Mouse (Mus musculus): ENCODE results near the gene Pknox1.
"Not testable (repeated sequence)": the region's sequence is repeated elsewhere in the genome, so short reads cannot be mapped to it uniquely, and the experiment has no call there.

The Pknox1 gene

GRCm38 (mm10) chr17:31564015-31564857 is at the start of gene Pknox1:
Gene Pknox1 (plus strand): TSS chr17:31564734.
- DNase-seq (ENCODE audit: low spot score in 2 of 2) = peak; percentile 96 to 99

- no peak for DNase-seq (ENCODE audit: low spot score in 2 of 2)
These were observed 45.1 kb upstream of the Pknox1 start for GRCm38 (mm10) chr17:31519344-31519945.

- DNase-seq (ENCODE audit: low spot score in 2 of 2) = peak; percentile 95 to 99
These were observed 44.3 kb upstream of the Pknox1 start, which contains the start of the genes Wdr4 and Ndufv3 for GRCm38 (mm10) chr17:31519946-31520838. Gene Wdr4 (minus strand): TSS chr17:31519980. Gene Ndufv3 (plus strand): TSS chr17:31520115.

- DNase-seq (ENCODE audit: low spot score in 2 of 2) = no peak
These were observed 43.6 kb upstream of the Pknox1 start for GRCm38 (mm10) chr17:31520895-31521294.

GRCm38 (mm10) chr17:31521948-31522347 is 42.6 kb upstream of the Pknox1 start:
- no peak for DNase-seq (ENCODE audit: low spot score in 2 of 2)

GRCm38 (mm10) chr17:31525114-31525513 is 39.4 kb upstream of the Pknox1 start:
- no peak for DNase-seq (ENCODE audit: low spot score in 2 of 2)

GRCm38 (mm10) chr17:31525816-31526215 is 38.7 kb upstream of the Pknox1 start:
- DNase-seq (ENCODE audit: low spot score in 2 of 2) = no peak

- peak in 1 of 2 experiments; percentile 32 for DNase-seq (ENCODE audit: low spot score in 2 of 2)
These were observed 35.2 kb upstream of the Pknox1 start for GRCm38 (mm10) chr17:31529314-31529713.

GRCm38 (mm10) chr17:31531441-31532158 is 32.9 kb upstream of the Pknox1 start:
- DNase-seq (ENCODE audit: low spot score in 2 of 2) = no peak

- not testable (repeated sequence) for DNase-seq (ENCODE audit: low spot score in 2 of 2)
These were observed 32.2 kb upstream of the Pknox1 start for GRCm38 (mm10) chr17:31532331-31532730.

GRCm38 (mm10) chr17:31535358-31535757 is 29.2 kb upstream of the Pknox1 start:
- no peak for DNase-seq (ENCODE audit: low spot score in 2 of 2)

GRCm38 (mm10) chr17:31535871-31536629 is 28.5 kb upstream of the Pknox1 start:
- DNase-seq (ENCODE audit: low spot score in 2 of 2) = no peak

- DNase-seq (ENCODE audit: low spot score in 2 of 2) = no peak
These were observed 24.4 kb upstream of the Pknox1 start for GRCm38 (mm10) chr17:31540101-31540500.

GRCm38 (mm10) chr17:31540809-31541459 is 23.6 kb upstream of the Pknox1 start:
- no peak for DNase-seq (ENCODE audit: low spot score in 2 of 2)

- no peak for DNase-seq (ENCODE audit: low spot score in 2 of 2)
These were observed 23.1 kb upstream of the Pknox1 start for GRCm38 (mm10) chr17:31541460-31541831.

GRCm38 (mm10) chr17:31543574-31543973 is 21.0 kb upstream of the Pknox1 start:
- no peak for DNase-seq (ENCODE audit: low spot score in 2 of 2)

- no peak for DNase-seq (ENCODE audit: low spot score in 2 of 2)
These were observed 17.9 kb upstream of the Pknox1 start for GRCm38 (mm10) chr17:31546444-31547196.

- no peak for DNase-seq (ENCODE audit: low spot score in 2 of 2)
These were observed 16.6 kb upstream of the Pknox1 start for GRCm38 (mm10) chr17:31547974-31548373.

GRCm38 (mm10) chr17:31549389-31549788 is 15.1 kb upstream of the Pknox1 start:
- no peak for DNase-seq (ENCODE audit: low spot score in 2 of 2)

Data from spleen, postnatal 10 days (tissue).